Mouse (Mus musculus): Measurements from ENCODE around the gene Foxs1. TPM values are rescaled to one million over a fixed set of nuclear protein-coding genes. Genes with fewer than 3 reads are reported as not detected.

Gene Foxs1
- polyA plus RNA-seq, 1 experiment from 2014 or later, result 4.4 TPM

DNA sequence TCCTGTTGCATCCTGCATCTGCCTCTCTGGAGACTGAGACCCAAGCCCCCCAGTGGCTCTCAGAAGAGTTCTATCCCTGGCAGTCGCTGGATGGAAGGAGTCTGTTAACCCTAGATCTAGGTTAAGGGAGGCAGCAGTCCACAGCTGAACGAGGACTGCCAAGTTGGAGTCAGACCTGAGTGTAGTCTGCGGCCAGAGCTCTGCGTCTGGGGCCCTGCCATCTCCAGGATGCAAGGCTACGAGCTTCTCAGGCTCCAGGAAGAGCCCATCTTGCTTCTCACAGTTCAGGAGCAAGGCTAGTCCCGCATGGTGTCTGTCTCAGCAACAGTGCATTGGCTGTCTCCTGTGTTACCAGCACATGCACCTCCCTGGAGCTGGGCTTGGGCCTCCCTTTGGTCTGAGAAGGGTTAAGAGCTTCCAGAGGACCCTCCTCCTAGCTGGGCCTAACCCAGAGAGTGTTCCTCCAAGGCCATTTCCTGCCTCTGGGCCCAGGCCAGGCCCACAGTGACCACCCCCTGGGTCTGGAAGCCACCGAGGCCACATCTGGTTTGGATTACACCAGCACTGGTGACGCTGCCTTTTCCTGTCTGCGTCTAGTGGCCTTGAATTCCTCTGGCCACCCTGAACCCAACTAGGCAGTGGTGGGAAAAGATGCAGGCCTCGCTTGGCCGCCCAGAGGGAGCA lies 7.7 kb downstream of the Foxs1 start:
- H3K4me2 ChIP-seq, result no peak overlapping the region
- no peaks in the 10 kb centered on the region for H3K4me1 ChIP-seq
- WGBS, result 76% methylated on average over 11 of the region's 11 CpGs
- no peaks in the 10 kb centered on the region for H3K9me3 ChIP-seq
- H3K27ac ChIP-seq, result no peak overlapping the region
- no peaks in the 10 kb centered on the region for H3K27me3 ChIP-seq (replicated peaks)
- H3K4me3 ChIP-seq, result no peak overlapping the region
- H3K9ac ChIP-seq, result no peak overlapping the region
- ATAC-seq (replicated peaks), result no peak
- no peaks in the 10 kb centered on the region for H3K36me3 ChIP-seq (replicated peaks)

DNA sequence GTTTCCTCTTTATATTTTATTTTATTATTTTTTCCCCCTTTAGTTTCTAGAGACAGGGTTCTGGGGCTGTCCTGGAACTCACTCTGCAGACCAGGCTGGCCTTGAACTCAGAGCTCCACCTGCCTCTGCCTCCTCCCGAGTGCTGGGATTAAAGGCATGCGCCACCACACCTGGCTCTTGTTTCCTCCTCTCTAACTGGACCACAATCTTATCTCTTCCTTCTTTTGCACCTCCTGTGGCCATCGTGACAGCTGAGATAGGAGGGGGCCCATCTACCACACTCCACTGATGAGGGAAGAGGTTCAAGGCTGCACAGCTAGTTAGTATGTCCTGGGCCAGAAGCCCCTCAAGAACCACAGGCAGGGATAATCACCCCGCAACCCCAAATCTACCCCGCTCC lies 8.5 kb downstream of the Foxs1 start:
- Histone ChIP-seq H3K27me3 (replicated peaks) (no peaks in the 10 kb centered on the region), H3K27ac (no peak overlapping the region), H3K9ac (no peak overlapping the region), H3K4me2 (no peak overlapping the region), H3K4me1 (no peaks in the 10 kb centered on the region), H3K9me3 (no peaks in the 10 kb centered on the region), H3K36me3 (replicated peaks) (no peaks in the 10 kb centered on the region), H3K4me3 (no peak overlapping the region)
- no peak for ATAC-seq (replicated peaks)
- WGBS, result 89% methylated on average over 5 of the region's 5 CpGs

DNA sequence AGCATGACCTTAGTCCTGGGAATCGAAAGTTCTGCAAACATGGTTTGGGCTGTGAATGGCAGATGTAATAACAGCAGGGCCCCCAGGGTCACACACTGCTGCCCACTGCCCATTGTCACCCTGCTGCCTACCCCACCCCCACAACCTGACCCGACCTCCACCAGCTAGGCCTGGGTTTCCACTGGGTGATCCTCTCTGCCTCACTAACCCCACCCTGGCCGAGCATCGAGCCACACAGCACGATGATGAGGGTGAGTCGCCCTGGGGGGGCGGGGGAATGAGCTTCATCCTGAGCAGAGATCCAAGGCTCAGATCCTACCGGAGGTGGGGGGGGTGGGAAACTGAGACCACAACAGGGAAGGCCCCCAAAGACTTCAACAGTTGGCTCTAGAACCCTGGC lies 8.9 kb downstream of the Foxs1 start:
- 34% methylated on average over 8 of the region's 8 CpGs for WGBS
- no peak overlapping the region for H3K4me2 ChIP-seq
- no peak overlapping the region for H3K27ac ChIP-seq
- ATAC-seq (replicated peaks), result no peak
- H3K9me3 ChIP-seq, result no peaks in the 10 kb centered on the region
- H3K4me1 ChIP-seq, result no peaks in the 10 kb centered on the region
- no peaks in the 10 kb centered on the region for H3K36me3 ChIP-seq (replicated peaks)
- no peaks in the 10 kb centered on the region for H3K27me3 ChIP-seq (replicated peaks)
- no peak overlapping the region for H3K4me3 ChIP-seq
- no peak overlapping the region for H3K9ac ChIP-seq

DNA sequence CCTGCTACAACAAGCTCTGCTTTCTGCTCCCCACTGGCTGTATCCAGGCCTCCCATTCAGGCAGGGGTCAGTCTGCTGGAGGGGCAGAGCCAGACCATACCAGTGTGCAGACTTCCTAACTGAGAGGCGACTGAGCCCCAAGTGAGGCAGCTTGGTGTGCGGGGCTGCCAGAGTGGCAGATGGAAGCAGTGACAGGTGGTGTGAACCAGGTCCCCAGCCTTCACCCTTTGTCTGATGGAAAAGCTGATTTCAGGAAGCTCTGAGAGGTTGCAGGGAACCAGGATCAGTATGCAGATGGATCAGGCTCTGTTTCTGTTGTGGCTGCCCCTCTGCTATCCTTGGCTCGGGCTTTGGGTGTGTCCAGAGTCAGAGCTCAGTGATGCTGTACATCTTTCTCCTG lies 9.4 kb downstream of the Foxs1 start:
- Histone ChIP-seq H3K9me3 (no peaks in the 10 kb centered on the region), H3K4me2 (no peak overlapping the region), H3K36me3 (replicated peaks) (no peaks in the 10 kb centered on the region), H3K27me3 (replicated peaks) (no peaks in the 10 kb centered on the region), H3K4me3 (no peak overlapping the region), H3K9ac (no peak overlapping the region), H3K27ac (no peak overlapping the region), H3K4me1 (no peaks in the 10 kb centered on the region)
- ATAC-seq (replicated peaks), result no peak
- WGBS, result 64% methylated on average over 3 of the region's 3 CpGs

DNA sequence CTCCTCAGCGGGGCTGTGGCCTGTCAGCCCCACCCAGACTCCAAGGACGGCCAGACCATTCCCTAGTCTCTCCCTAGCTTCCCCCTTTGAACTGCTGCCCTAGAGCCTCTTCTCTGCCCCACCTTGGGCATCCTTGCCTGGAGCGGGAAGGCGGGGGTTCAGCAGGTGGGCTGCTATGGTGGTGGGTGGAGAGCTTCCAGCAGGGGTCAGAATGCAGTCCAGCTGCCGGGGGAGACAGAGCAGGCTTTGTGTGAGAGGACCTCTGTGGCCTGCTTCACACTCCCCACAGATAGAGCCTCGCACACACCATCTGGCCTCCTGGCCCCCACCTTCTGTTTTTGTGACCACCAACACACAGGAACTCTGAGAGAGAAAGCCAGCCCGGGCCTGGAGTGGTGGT lies 10.6 kb downstream of the Foxs1 start:
- Histone ChIP-seq H3K9ac (no peak overlapping the region), H3K9me3 (no peaks in the 10 kb centered on the region), H3K27me3 (replicated peaks) (no peaks in the 10 kb centered on the region), H3K4me1 (no peaks in the 10 kb centered on the region), H3K4me3 (no peak overlapping the region), H3K27ac (no peak overlapping the region), H3K4me2 (no peak overlapping the region), H3K36me3 (replicated peaks) (no peaks in the 10 kb centered on the region)
- no peak for ATAC-seq (replicated peaks)
- 39% methylated on average over 7 of the region's 7 CpGs for WGBS

DNA sequence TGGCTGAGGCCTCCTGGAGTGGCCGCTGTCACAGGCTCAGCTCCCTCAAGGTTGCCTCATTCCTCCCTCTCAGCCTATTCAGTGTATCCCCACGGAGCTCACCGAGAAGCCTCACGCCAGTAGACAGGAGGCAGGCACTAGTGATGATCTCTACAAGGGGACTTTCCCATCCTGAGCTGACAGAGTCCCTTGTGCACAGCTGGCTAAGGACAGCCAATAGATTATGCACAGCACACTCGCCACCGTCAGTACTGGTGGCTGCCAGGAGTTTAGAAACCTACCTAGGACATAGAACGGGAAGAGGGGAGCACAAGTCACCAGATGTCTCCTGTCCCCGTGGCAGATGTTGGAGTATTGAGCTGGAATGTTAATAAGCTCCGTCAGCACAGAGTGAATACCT lies 15.3 kb downstream of the Foxs1 start:
- Histone ChIP-seq H3K27me3 (replicated peaks) (peaks cover 18% of the 10 kb centered on the region), H3K9ac (no peak overlapping the region), H3K9me3 (no peaks in the 10 kb centered on the region), H3K4me3 (no peak overlapping the region), H3K4me1 (peaks cover 9% of the 10 kb centered on the region; the same call in 1 of the 2 replicates), H3K36me3 (replicated peaks) (no peaks in the 10 kb centered on the region), H3K4me2 (no peak overlapping the region), H3K27ac (no peak overlapping the region)
- WGBS, result 60% methylated on average over 9 of the region's 9 CpGs
- ATAC-seq (replicated peaks), result no peak

DNA sequence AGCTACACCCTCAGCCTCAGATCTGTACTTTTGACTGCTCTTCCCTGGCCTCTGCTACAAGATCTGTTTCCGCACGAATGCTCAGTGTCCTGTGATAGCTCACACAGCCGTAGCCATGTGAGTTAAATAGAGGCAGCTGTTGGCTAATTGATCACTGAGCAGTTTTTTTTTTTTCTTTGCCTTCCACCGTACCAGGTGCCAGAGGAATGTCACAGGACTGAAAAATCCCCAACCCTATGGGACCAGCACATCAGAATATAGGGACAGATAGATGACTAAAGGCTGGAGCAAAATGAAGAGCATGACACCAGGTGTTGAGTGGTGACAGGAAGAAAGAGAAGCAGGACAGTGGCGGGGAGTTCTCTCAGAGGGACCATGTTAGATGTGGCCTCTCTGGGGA lies 16.9 kb downstream of the Foxs1 start:
- no peak overlapping the region for H3K27ac ChIP-seq
- H3K36me3 ChIP-seq (replicated peaks), result no peaks in the 10 kb centered on the region
- no peak overlapping the region for H3K9ac ChIP-seq
- H3K4me3 ChIP-seq, result no peak overlapping the region
- 67% methylated on average over 5 of the region's 5 CpGs for WGBS
- ATAC-seq (replicated peaks), result no peak
- peaks cover 9% of the 10 kb centered on the region; the same call in 1 of the 2 replicates for H3K4me1 ChIP-seq
- peaks cover 33% of the 10 kb centered on the region for H3K27me3 ChIP-seq (replicated peaks)
- no peak overlapping the region for H3K4me2 ChIP-seq
- H3K9me3 ChIP-seq, result no peaks in the 10 kb centered on the region

DNA sequence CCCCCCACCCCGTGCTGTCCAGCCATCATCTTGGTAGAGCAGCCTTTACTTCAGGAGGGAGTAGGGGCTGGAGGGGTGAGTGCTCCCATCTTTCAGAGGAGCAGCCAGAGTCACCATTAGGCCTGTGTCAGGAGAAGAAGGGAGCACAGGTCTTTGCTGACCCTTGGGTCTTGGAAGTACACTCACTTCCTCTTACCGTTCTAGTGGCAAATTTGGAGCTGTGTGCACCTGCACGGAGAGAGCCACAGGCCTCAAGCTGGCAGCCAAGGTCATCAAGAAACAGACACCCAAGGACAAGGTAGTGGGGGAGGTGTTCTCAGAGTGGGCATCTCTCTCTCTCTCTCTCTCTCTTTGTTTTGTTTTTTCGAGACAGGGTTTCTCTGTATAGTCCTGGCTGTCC lies 17.6 kb downstream of the Foxs1 start:
- no peaks in the 10 kb centered on the region for H3K36me3 ChIP-seq (replicated peaks)
- ATAC-seq (replicated peaks), result no peak
- no peak overlapping the region for H3K27ac ChIP-seq
- H3K4me3 ChIP-seq, result no peak overlapping the region
- no peak overlapping the region for H3K9ac ChIP-seq
- H3K4me2 ChIP-seq, result no peak overlapping the region
- 82% methylated on average over 4 of the region's 4 CpGs for WGBS
- peaks cover 37% of the 10 kb centered on the region for H3K27me3 ChIP-seq (replicated peaks)
- peaks cover 9% of the 10 kb centered on the region; the same call in 1 of the 2 replicates for H3K4me1 ChIP-seq
- H3K9me3 ChIP-seq, result no peaks in the 10 kb centered on the region

DNA sequence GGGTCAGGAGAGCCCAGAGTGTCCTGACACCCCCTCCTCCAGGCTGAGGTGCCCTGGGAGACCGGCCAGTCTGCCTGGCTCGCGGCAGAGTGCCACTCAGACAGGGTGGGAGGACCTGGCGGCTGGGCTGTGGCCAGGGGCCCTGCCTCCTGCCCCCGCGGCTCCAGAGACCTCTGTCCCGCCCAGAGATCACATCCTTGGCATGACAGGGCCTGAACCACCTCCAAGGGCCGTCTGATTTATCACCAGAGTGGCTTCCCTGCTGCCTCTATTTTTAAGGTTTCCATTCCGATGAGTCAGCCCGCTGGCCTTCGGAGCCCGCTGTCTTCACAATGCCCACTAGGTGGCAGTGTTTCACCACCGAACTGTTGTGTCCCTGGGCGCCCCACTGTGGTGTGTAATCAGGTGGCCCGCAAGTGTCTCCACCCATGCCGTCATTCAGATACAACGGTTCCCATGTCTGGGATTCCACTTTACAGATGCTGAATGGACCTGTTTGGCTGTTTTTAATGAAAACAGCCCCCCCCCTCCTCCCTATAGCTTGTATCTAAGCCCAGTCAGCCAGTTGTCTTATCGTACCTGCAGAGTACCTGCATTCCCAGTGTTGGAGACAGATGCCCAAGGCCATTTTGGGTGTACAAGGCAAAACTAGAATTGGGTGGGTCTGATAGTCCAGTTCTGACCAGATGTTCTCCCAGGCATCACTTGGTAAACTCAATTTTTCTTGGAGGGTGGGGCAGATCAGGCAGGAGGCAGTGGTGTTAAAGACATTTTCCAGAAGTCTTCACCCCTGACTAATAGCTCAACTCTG lies 18.5 kb downstream of the Foxs1 start:
- H3K4me2 ChIP-seq, result peak overlapping the region; percentile 46
- no peak overlapping the region for H3K27ac ChIP-seq
- peaks cover 9% of the 10 kb centered on the region; the same call in 1 of the 2 replicates for H3K4me1 ChIP-seq
- WGBS, result 6% methylated on average over 18 of the region's 18 CpGs
- H3K27me3 ChIP-seq (replicated peaks), result peaks cover 37% of the 10 kb centered on the region
- no peaks in the 10 kb centered on the region for H3K36me3 ChIP-seq (replicated peaks)
- ATAC-seq (replicated peaks), result peak; percentile 76
- H3K9ac ChIP-seq, result peak overlapping the region; percentile 33
- H3K4me3 ChIP-seq, result peak overlapping the region; percentile 23
- H3K9me3 ChIP-seq, result no peaks in the 10 kb centered on the region

DNA sequence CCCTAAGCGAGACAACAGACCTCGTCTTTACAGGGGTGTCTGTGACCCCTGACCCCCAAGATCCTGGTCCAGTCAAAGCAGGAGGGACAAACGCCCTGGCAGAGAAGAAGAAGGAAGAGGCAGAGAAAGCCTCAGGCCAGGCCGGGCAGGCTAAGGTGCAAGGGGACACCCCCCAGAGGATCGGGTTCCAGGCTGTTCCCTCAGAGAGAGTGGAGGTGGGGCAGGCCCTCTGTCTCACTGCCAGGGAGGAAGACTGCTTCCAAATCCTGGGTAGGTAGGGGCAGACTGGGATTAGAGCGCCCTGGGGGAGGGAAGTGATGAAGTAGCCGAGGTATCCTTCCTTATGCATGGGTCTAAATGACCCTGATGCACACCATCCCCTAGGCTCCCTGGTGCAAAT lies 19.5 kb downstream of the Foxs1 start:
- Histone ChIP-seq H3K36me3 (replicated peaks) (no peaks in the 10 kb centered on the region), H3K9ac (no peak overlapping the region), H3K4me1 (peaks cover 9% of the 10 kb centered on the region; the same call in 1 of the 2 replicates), H3K27ac (no peak overlapping the region), H3K4me3 (no peak overlapping the region), H3K9me3 (no peaks in the 10 kb centered on the region), H3K4me2 (no peak overlapping the region), H3K27me3 (replicated peaks) (peaks cover 37% of the 10 kb centered on the region)
- no peak for ATAC-seq (replicated peaks)
- 41% methylated on average over 7 of the region's 7 CpGs for WGBS

DNA sequence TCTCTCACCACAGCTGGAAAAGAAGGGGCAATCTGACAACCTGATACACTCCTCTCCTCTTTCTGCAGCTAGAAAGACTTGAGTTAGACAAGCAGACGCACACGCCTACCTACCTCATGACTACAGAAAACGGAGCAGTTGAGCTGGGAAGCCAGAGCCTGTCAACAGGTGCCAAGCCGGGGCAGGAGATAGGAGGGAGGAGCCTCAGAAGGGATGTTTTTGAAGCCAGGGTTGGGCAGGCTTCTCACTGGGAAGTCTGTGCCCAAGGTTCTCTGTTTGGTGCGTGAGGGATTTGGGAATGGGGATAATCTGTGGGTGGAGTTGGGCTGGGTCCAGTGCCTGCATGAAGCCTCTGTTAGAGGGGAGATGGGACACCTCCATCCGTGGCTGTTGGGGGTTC lies 21.6 kb downstream of the Foxs1 start:
- Histone ChIP-seq H3K4me2 (no peak overlapping the region), H3K9me3 (no peaks in the 10 kb centered on the region), H3K27me3 (replicated peaks) (peaks cover 37% of the 10 kb centered on the region), H3K36me3 (replicated peaks) (no peaks in the 10 kb centered on the region), H3K4me1 (peaks cover 12% of the 10 kb centered on the region; the same call in 1 of the 2 replicates), H3K9ac (no peak overlapping the region), H3K4me3 (no peak overlapping the region), H3K27ac (no peak overlapping the region)
- no peak for ATAC-seq (replicated peaks)
- 31% methylated on average over 6 of the region's 6 CpGs for WGBS

DNA sequence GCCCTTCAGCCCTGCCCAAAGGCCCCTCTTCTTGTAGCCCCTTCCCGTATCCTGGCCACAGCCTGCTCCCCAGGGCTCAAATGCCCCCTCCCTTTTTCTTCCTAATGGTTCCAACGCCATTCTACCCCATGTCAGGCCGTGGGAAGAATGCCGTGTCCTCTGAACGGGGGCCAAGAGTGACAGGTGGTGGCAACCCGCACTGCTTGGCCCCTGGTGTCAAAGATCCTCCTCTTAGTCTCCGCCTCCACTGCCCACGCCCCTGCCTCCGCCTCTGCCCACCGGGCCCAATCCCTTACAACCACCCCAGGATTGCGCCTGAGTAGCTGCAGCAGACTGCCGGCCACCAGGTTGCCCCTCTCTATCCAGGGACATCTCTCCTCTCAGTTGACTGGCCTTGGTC lies 22.0 kb downstream of the Foxs1 start, which contains the start of gene Mylk2:
Gene Mylk2, plus strand, starts transcription at position 322 of the 400 bp plus-strand sequence.
- H3K4me3 ChIP-seq, result no peak within 1 kb of the TSS
- no peak for ATAC-seq (replicated peaks)
- H3K4me1 ChIP-seq, result peaks cover 12% of the 10 kb centered on the region; the same call in 1 of the 2 replicates
- H3K36me3 ChIP-seq (replicated peaks), result no peaks in the 10 kb centered on the region
- no peak within 1 kb of the TSS for H3K4me2 ChIP-seq
- H3K9ac ChIP-seq, result no peak within 1 kb of the TSS
- 34% methylated on average over 12 of the region's 12 CpGs for WGBS
- H3K27ac ChIP-seq, result no peak within 1 kb of the TSS
- H3K9me3 ChIP-seq, result no peaks in the 10 kb centered on the region
- peaks cover 37% of the 10 kb centered on the region for H3K27me3 ChIP-seq (replicated peaks)

Data from midbrain, embryonic 15.5 days (tissue).